Mouse (Mus musculus) brown adipose tissue, adult 24 weeks (tissue): Measurements from ENCODE around the gene Hnrnpul1. TPM values are rescaled to one million over a fixed set of nuclear protein-coding genes. Genes with fewer than 3 reads are reported as not detected.
"Not testable (repeated sequence)": the region's sequence is repeated elsewhere in the genome, so short reads cannot be mapped to it uniquely, and the experiment has no call there.

Experiments used
- H3K27ac ChIP-seq: fragments of 200-500 bp; replicated peaks from 2 replicates; pipeline ENCODE4 v1.5.1; 2012; ENCODE audit warnings: low read depth, mild to moderate bottlenecking, low read length
- H3K4me1 ChIP-seq: fragments of 200-500 bp; 2 replicates; pipeline ENCODE4 v1.6.1; 2012; ENCODE audit warnings: low read length, mixed read lengths; ENCODE audit not compliant: control insufficient read depth, insufficient read depth, insufficient read length
- H3K4me3 ChIP-seq: fragments of 200-500 bp; 2 replicates; pipeline ENCODE4 v1.5.1; 2012; ENCODE audit warnings: low read depth, mild to moderate bottlenecking, low read length, moderate library complexity; ENCODE audit not compliant: insufficient read depth
- polyA plus RNA-seq: library from polyadenylated mRNA; stranded (reverse); fragments of >200 nt; gene quantifications from 2 replicates; pipeline ENCODE4 v1.2.4, GENCODE M21; 2012; ENCODE audit not compliant: missing spikeins, insufficient read depth, insufficient read length

Hnrnpul1 gene
- polyA plus RNA-seq, 1 experiment: 42.6 TPM

- peak overlapping the region; percentile 81 for H3K4me3 ChIP-seq
- peaks cover 10% of the 10 kb centered on the region; the same call in 1 of the 2 replicates for H3K4me1 ChIP-seq
Measured at GRCm38 (mm10) chr7:25753643-25754438, 716 bp downstream of the Hnrnpul1 start.

DNA sequence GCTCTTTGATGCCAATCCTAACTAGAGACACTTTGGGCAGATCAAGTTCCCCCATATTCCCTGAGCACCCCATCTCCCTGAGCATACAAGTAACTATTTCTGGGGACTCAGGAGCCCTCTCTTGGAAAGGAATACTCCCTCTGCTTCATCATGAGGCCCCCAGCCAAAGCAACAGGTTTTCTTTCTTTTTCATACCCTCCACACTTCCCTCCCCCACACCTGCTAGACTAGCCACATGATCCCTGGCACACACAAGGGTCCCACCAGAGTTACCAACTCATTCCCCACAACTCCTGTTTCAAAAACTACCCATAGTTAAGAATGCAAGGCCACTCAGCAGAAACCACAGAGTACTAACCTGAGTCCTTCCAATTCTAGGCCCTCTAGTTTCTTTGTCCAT is 1.5 kb downstream of the Hnrnpul1 start:
- Histone ChIP-seq H3K4me3 (peak overlapping the region; percentile 81), H3K4me1 (peaks cover 10% of the 10 kb centered on the region; the same call in 1 of the 2 replicates), H3K27ac (no peak overlapping the region)

More at GRCm38 (mm10) chr7:25753643-25754438, 716 bp downstream of the Hnrnpul1 start:
- H3K27ac ChIP-seq: peak overlapping the region; percentile 88

GRCm38 (mm10) chr7:25746844-25747243 is 7.7 kb downstream of the Hnrnpul1 start:
- no peak overlapping the region for H3K27ac ChIP-seq
- H3K4me1 ChIP-seq: no peaks in the 10 kb centered on the region
- no peak overlapping the region for H3K4me3 ChIP-seq

DNA sequence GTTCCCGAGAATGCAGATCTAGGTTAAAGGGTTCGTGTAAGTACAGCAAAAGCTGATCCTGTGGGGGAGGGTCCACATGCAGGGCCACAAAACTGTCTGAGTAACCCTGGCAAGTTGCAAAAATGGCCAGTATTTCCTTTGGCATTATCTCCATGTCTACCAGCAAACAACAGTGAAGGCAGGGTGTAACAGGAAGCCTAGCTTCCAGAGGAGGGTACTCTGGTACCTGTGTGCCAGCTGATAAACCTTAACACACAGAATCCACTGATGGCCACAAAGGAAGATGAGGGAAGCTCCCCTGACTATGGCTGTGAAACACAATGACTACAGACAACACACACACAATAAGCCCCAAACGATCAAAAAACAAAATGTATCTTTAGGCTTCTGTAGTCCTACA is 16.3 kb downstream of the Hnrnpul1 start:
- Histone ChIP-seq H3K4me1 (no peaks in the 10 kb centered on the region), H3K4me3 (no peak overlapping the region), H3K27ac (no peak overlapping the region)

- Histone ChIP-seq H3K4me3 (no peak overlapping the region), H3K4me1 (0 out of 2 replicates have a peak, but pooled peaks cover under 1% of the 10 kb centered on the region), H3K27ac (no peak overlapping the region)
Measured at GRCm38 (mm10) chr7:25736920-25737319, 17.6 kb downstream of the Hnrnpul1 start.

GRCm38 (mm10) chr7:25734991-25735390 is 19.6 kb downstream of the Hnrnpul1 start:
- Histone ChIP-seq H3K4me1 (peaks cover 15% of the 10 kb centered on the region; the same call in 1 of the 2 replicates), H3K27ac (no peak overlapping the region), H3K4me3 (no peak overlapping the region)

DNA sequence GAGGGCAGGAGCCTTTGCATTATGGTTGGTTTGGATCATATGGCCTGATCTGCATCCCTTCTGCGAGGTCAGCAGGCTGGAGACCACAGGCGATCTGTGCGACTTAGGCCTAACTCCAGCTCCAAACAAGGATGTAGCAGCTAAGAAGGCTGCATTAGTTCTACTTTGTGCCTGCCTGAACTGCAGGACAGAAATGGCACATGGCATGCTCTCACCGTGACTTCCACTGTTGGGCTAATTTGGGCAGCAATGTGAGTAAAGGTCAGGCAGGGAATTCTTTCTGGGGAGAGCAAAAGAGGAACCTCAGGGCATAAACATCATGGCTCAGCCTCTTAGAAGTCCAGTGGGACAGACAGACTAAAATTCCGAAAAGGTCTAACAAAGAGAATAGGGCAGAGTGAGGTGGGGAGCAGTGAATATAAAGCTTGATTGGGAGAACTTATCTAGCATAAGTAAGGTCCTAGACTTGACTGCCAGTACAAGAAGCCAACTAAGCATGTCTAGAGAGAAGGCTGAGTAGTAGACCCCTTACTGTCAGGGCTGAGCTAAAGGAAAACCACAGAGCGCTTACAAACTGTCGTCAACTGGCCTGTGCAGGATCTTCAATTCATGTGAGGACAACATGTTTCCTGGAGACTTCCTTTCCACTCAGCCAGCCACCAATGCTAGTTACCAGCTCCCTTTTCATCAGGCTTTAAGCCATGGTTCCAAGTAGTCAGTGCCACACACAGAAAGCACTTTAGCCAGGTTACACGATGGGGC is 23.1 kb downstream of the Hnrnpul1 start:
- H3K27ac ChIP-seq: peak overlapping the region; percentile 45
- no peak overlapping the region for H3K4me3 ChIP-seq
- H3K4me1 ChIP-seq: peaks cover 19% of the 10 kb centered on the region

- Histone ChIP-seq H3K27ac (peak overlapping the region; percentile 85), H3K4me3 (no peak overlapping the region), H3K4me1 (peaks cover 19% of the 10 kb centered on the region)
Measured at GRCm38 (mm10) chr7:25729862-25730261, 24.7 kb downstream of the Hnrnpul1 start.

DNA sequence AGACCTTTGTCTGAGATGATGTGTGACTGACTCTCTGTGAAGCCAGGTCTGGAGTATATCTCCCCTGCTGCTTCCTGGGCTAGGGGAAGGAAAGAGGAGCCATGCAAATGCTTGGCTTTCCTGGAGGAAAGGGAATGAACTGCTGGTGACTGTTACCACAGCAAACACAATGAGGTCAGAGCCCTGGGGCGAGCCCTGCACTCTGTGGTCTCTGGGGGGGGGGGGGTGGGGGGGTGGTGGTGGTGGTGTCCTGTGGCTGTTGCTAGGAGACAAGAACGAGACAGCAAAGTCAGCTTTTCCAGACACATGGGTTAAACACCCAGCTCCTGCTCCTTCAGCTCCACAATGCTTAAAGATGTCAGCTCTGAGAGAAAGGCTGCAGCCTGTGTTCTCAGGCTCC is 25.2 kb downstream of the Hnrnpul1 start:
- no peak overlapping the region for H3K4me3 ChIP-seq
- peak overlapping the region; percentile 85 for H3K27ac ChIP-seq
- H3K4me1 ChIP-seq: peaks cover 19% of the 10 kb centered on the region

DNA sequence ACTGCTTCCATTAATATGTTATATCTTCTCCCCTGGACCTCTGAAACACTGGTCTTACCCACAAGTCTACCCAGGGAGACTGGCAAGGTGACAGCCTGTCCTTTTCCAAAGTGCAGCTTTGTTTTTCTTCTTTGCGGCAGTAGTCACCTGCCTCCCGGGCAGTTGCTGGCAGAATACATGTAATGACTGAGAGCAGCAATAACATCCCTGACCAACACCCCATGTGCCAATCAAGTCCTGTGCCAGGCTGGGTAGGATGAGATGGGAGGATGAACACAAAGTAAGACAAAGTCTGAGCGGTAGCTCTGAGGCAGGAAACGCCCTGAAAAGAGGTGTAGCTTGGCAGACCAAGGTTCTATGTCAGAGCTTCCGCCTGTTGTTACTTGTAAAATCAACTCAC is 26.8 kb downstream of the Hnrnpul1 start:
- Histone ChIP-seq H3K4me3 (no peak overlapping the region), H3K27ac (no peak overlapping the region), H3K4me1 (peaks cover 19% of the 10 kb centered on the region)

DNA sequence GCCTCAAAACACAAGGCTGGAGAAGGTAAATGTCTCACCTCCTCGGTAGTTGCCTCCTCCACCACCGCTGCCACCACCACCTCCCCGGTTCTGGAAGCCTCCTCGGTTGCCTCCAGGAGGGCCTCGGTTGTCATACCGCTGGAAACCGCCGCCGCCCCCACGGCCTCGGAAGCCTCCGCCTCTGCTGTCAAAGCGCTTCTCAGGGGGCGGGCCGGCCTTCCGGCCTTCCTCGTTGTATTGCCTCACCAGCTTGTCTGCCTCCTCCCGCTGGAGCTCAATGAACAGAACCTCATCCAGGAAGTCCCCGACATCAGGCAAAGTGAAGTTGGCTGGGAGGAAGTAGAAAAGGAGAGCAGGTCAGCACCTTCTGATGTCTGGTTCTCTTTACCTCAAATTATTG is 28.7 kb downstream of the Hnrnpul1 start:
- Histone ChIP-seq H3K4me3 (no peak overlapping the region), H3K4me1 (peaks cover 11% of the 10 kb centered on the region), H3K27ac (no peak overlapping the region)

DNA sequence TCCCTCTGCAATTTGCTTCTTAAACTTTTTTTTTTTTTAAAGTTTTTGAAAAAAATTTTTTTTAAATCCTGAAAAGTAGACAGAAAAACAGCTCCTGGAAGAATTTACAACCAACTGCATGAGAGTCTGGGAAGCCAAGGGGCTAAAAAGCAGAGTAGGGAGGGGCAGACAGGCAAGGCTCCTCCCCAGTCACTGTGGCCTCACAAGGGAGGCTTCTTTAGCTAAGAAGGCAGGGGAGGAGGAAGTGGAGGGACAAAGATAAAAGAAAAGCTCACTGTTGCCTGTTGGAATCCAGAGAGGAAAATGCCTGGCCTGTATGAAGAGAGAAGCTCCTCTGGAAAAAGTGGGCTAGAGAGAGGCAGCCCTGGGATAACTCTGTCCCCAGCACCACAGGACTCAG is 32.8 kb downstream of the Hnrnpul1 start:
- H3K4me3 ChIP-seq, H3K27ac ChIP-seq, H3K4me1 ChIP-seq: not testable (repeated sequence)

DNA sequence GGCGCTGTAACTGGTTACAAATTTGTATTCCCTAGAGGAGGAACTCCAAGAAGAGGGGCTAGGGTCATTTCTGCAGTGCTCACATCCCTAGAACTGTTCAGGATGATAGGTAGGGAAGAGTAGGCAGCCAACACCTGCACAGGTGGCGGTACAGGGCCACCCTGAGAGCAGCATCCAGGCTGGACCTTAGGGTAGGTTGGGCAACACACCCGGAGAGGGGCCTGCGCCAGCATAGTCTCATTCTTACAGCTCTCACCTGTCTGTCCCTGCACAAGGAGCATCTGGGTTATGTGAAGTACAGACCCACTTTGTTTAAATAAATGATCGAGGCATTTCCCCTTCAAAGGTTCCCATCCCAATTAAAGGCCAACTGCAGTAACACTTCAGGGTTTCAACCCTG is 33.8 kb downstream of the Hnrnpul1 start:
- no peak overlapping the region for H3K27ac ChIP-seq
- no peak overlapping the region for H3K4me3 ChIP-seq
- H3K4me1 ChIP-seq: 0 out of 2 replicates have a peak, but pooled peaks cover 3% of the 10 kb centered on the region

DNA sequence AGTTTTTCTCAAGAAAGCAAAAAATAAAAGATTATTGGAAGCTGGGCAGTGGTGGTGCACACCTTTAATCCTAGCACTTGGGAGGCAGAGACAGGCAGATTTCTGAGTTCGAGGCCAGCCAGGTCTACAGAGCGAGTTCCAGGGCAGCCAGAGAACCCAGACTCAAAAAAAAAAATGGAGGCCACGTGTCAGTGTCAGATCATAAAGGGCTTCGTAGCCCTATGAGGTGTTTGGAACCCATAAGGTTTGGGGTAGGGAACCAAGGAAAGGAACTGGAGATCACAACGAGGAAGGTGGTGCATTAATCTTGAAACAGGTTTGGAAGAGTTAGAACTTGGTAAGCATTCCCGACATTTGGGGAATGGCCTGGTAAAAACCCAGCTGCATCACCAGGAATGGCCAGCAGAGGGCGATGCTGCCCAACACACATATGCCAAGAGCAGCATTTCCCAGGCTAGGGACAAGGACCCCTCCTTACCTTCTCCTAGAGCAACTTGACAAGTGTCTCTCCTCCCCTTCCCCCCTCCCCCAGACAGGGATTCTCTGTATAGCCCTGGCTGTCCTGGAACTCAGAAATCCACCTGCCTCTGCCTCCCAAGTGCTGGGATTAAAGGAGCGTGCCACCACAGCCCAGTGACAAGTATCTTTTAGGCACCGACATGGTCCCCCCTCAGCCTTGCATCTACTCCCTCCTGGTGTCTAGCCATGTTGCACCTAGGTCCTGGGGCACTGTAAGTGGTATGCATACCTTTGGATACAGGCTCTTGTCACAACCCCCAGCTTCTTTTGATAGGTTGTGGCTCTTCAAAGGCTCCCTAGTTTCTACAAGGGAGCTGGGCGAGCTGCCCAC is 34.6 kb downstream of the Hnrnpul1 start:
- Histone ChIP-seq H3K27ac (peak overlapping the region; percentile 48), H3K4me1 (0 out of 2 replicates have a peak, but pooled peaks cover 3% of the 10 kb centered on the region), H3K4me3 (no peak overlapping the region)
